Mouse (Mus musculus) thymus, postnatal 14 days (tissue): ENCODE results near the gene Cd200.
"Not testable (repeated sequence)": the region's sequence is repeated elsewhere in the genome, so short reads cannot be mapped to it uniquely, and the experiment has no call there.

Source experiments
- DNase-seq: peaks from one replicate; pipeline ENCODE4 v3.0.0; 2021

Cd200 gene

DNA sequence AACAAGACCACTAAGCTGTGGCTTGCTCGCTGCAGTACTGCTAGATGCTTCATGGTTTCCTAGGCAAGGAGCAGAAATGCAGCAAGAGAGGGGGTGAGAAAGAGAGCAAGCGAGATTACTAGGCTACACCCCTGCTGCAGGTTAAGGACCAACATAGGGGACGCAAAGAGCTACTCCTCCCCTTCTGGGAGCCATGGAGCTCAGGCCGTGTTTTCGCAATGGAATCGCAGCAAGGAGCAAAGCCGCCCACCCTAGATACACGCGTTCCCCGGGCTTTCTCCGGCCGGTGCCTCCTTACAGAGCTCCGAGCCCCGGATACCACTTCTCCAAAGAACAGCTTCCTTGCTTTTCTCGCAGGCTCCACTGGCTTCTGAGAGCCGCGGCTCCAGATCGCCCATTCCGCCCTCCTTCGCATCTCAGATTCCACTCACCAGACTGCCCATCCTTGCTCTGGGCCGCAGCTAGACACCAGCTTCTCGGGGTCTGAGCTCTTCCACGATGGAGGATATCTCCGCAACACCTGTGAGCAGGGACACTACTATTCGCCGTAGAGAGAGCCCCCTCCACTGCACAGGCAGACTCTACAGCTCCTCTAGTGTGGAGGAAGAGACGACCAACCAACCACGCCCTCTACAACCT is at the start of gene Cd200:
Gene Cd200, minus strand, starts transcription at position 629 of the 639 bp plus-strand sequence.
- DNase-seq = peak; percentile 74

DNA sequence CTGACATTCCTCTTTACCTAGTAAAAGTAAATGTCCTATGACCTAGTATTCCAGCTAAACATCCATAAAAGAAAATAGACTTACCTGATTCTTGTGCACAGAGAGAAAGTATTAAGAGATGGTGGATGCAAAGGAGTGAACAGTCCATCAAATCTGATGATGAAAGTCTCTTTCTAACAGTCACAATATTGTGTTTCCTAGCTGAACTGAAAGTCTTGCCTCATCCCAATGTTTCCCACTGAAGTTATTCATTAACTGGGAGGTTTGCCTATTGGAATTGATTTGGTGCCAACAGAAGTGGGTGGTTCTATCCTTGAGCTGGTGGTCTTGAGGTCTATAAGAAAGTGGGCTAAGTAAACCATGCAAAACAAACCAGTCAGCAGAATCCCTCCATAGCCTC is 45.9 kb upstream of the Cd200 start:
- no peak for DNase-seq

DNA sequence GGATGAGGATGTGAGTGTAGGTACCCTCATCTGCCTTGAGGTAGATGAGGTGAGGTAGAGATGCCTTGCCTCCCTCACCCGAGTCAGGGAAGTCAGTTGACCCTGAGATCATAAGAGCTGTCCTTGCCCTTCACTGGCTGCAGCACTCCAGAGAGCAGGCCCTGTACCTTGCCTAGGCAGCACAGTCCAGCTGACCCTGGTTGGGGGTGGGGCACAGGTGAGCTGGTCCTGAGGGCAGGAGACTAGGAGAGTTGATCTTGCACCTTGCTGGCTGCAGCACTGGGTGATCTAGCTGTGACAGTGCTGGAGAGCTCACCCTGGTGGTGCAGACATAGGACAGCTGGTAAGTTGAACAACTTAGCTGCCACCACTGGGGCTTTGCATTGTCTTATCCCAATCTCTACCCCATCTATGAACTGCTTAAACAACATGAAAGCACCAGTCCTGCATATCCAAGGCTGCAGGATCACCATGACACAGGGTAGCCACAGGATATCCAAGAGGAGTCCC is 28.4 kb upstream of the Cd200 start:
- no peak for DNase-seq

DNA sequence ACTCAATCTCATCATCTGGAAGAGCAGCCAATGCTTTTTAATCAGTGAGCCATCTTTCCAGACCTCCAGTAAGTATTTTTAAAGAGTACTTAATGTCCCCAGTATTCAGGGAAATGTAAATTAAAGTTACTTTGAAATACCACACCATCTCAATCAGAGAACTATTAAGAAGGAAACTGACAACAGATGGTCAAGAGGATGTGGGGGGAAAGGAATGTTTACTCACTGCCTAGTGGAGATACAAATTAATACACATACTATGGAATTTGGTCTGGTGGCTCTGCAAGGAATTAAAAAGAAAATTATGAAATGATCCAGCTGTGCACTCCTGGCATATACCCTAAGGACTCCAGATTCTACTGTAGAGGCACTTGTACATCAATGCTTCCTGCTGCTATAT is 26.7 kb upstream of the Cd200 start:
- DNase-seq = no peak

DNA sequence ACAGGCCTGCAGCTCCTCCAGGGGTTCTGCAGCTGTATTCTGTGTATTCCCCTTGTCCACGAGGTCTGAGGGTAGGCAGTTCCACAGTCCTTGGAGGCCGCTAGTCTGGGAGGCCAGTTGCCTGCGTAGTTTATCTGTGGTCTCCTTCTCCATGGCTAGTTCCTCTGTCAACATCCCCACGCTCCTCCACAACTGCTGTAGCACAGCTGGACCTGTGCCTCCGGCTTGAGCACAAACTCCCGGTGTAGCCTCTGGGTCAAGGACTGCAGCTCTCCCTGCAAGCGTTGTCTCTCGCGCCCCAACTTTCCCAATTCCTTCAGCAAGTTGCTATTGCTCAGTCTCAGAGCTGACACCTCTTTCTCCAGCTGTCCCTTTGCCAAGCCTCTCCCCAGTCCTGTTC is 18.8 kb upstream of the Cd200 start:
- DNase-seq = no peak

DNA sequence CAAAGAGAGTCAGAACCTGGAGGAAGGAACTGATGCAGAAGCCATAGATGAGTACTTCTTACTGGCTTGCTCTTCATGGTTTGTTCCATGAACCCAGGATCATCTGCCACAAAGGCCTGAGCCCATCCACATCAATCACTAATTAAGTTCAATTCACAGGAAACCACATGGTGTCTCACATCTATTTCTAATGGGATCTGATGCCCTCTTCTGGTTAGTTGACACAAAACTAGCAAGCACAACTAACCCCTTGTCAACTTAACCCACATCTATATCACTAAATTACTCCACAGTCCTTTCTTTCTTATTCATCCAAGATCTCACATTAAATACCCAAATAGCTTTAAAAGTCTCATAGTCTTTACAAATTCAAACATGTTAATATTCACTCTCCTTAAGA is 4.6 kb upstream of the Cd200 start:
- no peak for DNase-seq

DNA sequence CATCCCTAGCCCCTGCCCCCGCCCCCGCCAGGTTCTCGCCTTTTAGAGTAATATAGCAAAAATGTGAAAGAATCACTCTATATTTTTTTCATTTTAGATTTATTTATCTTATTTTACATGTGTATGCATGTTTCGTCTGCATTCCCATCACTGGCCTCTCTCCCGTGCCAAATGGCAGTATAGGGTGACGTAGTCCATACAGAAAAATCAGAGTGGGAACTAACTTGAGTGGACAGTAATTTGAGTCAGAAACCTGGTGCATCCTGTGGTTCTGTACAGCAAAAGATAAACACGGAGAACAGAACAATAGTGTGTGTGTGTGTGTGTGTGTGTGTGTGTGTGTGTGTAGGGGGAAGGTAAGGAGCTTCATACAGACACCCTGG is 202 bp upstream of the Cd200 start:
- DNase-seq = not testable (repeated sequence)

DNA sequence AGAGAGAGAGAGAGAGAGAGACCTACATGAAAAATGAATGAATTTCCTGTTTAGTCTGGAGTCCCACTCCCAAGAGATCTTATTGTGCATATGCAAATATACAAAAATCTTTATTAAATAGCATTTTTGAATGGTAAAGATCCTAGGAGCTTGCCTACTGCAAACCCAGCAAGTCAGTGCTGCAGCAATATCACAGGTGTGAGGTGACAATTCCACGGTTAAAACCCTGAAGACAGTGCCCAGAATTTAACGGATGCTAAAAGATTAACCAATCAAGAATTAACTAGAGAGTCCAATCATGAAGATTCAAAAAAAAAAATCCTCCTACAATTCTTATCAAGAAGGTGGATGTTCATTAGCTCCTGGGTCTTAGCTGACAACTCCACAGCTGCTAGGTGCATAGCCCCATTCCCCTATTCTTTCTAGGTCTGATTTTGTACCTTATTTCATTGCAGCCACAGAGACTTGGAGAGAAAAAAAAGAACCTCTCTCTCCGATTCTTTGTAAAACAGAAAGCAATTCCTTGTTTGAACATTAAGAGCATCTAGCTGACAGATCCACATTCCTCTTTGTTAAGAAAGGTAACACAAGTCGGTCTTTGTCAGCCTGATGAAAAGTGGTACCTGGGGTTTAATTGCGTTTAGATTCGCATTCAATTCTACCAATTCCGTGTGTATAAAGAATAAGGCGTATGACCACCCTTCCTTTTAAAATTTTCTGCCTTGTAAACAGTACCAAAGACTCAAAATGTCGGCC is 1.0 kb downstream of the Cd200 start:
- DNase-seq = no peak

DNA sequence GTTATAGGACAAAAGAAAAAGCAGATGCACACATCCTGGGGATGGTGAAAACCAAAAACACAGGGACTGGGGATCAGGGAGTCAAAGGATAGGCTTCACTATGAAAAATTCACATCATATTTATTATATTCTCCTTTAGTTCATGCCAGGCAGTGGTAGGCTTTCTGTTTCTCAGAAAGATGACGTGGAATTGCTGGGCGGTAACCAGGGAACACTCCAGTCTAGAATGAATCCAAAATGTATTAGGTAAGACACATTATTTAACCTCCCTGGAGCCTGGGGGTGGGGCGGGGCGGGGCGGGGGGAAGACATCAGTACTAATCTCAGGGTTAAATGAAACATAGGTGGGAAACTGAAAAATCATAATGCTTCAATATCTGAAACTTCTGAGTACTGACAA is 1.8 kb downstream of the Cd200 start:
- no peak for DNase-seq

DNA sequence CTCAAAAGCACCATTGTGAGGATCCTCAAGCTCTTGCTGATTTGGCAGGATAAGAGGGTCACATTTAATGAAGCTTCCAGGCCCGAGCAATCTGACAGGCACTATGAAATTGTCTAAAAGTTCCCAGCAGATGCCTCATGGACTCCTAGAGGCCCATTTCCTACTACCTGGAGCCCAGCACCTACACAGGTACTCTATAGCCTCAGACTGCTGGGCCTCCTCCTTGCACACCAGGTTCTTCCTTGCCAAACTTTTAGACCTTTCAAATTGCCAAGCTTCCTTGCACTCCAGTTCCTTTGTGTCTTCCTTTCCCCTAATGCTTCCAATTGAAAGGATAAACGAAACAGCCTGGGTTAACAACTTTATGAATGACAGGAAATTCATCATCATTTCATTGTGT is 5.9 kb downstream of the Cd200 start:
- no peak for DNase-seq

DNA sequence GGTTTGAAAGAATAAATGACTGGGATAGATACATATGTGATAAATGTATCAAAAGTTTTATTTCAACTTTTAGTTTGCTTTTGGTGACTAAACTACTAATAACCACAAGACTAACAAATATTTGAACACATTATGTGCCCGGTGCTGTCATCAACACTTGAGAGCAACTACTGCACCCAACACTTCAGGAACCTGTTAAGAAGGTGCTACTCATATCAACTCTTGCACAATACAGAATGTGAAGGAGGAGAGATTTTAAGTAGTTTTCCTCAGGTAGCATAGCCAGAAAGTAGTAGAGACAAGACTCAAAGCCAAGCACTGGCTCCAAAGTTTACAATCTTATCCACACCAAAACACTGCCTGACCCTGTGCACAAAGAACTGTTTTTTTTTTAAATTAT is 6.8 kb downstream of the Cd200 start:
- DNase-seq = no peak

DNA sequence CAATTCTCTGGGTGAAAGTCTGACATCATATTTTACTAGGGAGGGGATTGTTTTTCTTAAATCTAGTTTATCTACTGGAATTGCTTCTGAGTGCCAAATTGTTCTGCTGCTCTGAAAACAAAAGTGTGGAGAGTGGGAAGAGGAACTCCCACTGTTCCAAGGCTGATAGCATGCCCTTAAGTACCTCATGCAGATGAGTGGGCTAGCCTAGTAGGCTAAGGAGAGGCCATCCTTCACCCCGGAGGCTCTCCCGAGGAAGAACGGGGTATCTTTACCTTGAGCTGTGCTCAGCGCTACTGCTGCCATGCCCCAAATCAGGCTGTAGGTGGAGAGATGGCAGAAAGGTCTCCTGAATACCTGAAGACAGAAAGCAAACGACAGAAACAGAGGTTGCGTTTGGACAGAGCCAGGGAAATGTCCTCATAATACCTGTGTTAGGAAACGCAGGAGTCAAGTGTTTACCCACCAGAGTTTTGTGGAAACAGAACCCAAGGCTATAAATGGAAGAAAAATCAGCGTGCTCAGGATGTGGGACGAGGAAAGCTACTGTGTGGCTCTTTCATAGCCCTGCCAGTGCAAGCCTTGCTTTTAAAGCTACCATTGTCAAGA is 8.8 kb downstream of the Cd200 start:
- no peak for DNase-seq

DNA sequence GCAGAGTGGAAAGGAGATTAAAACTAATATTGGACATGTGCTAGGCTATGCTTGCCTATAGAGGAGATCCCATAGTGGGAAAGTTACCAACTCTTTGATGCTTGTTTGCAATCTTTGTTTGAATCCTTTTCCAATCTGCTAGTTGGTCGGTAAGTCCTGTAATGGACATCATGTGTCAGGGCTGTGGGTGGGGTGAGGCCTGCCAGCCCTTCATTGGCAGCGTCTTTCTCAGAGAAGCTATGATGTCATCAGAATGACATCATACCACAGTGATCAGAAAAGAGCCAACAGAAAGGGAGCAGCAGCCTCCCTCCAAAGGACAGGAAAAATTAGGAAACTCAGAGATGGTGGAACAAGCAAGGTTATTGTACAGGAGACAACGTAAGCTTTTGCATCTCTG is 9.4 kb downstream of the Cd200 start:
- no peak for DNase-seq

DNA sequence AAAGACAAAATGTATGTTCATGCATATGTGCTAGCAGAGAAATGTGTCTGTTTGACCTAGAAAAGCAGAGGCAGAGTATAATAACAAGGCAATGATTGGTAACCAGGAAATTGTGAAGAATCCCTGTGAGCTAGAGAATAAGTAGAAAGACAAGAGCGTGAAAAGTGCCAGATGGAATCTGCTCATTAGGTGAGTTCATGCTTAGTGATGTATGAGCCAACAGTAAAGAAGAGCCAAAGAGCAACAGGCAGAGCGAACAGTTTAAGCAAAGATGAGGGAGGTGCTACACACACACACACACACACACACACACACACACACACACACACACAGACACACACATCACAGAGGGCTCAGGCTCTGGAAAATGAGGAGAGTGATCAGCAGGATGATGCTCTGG is 11.4 kb downstream of the Cd200 start:
- DNase-seq = no peak

DNA sequence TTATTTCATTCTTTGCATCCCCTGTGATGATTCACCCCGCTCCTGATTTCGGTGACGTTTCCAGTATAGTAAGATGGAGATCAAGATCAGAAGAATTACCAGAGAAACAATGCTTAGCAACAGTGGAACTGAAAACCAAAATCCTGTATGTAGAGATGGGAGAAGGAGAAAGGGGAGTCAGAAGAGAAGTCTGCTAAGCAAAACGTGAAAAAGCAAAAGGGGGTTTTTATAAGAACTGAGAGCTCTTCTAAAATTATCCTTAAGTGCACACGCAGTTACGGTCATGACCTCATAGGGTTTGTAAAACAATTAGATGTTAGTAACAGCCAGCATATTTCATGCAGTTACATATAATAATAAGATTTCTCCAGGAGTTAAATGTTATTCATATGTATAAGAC is 16.6 kb downstream of the Cd200 start:
- no peak for DNase-seq

DNA sequence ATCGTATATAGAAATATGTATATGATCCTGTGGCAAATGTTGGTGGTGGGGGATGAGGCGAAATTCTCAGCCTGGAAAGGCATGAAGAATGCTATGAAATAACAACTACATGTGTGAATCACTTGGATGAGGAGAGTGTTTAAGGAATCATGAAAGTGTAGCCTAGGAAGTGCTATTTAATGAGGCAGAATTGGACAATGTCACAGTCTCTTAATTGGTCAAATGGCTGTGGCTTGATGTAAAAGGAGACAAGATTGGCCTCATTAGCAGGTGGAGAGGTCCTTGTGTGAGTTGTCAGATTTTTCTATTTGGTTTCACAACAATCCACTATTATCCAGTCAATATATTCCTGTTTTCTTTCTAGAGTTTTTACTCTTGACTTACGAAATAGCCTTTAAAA is 17.2 kb downstream of the Cd200 start:
- DNase-seq = no peak

DNA sequence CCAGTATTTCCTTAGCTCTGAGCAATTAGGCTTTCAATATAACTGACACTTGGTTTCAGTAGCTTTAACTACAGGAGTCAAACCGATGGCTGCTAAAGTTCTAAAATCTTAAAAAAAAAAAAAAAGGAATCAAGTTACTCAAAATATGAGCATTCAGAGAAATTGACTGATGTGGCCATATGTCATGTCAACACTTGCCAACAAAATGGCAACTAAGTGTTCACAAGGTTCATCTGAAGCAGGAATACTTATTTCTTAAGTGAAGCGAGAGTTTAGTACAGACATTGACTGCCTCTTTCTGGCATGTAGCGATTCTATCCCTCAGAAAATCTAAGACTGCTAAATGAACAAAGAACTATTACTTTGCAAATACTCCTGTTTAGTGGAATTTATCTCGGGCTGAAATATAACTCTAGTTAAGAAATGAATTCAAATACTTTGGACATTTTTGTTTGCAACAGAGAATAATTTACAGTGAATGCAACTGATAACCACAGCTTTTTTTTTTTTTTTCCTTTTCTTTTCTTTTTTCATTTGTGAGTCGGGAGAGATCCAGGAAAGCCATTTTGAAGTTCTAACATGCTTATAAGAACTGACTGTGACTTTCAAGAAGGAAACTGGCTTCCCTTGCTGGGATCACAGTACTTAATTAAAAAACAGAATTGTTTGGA is 18.4 kb downstream of the Cd200 start:
- DNase-seq = no peak

DNA sequence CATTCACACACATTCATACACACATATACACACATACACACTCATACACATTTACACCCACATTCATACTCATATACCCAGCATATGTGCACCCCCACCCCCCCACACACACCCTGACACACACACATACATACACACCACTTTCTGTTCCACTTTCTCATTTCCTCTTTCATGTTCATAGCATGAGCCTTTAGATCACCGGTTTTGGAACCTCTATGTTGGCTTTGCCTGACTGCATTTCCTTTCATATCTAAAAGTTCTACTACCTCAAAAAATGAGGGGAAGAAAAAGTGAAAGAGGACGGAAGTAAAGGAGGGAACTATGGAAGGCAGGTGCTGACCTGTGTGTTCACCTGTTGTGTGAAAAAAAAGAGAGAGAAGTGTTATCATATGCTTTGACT is 19.0 kb downstream of the Cd200 start:
- DNase-seq = peak; percentile 32

DNA sequence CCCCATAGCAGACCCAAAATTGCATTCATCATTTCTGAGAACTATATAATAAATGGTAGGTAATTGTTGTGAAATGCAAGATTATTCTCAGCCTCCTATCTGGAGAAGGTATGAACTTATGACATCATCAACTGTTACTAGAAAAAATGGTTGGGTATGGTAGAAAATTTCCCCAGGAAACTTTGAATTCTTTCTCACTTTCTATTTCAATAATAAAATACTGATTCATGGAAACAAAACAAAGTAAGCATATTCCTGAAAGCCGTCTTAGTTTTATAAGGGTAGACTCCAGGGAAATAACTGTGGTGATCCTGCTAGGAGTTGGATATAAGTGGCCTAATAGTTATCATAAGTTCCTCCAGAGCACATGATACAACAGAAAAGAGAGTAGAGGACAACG is 19.8 kb downstream of the Cd200 start:
- DNase-seq = no peak

DNA sequence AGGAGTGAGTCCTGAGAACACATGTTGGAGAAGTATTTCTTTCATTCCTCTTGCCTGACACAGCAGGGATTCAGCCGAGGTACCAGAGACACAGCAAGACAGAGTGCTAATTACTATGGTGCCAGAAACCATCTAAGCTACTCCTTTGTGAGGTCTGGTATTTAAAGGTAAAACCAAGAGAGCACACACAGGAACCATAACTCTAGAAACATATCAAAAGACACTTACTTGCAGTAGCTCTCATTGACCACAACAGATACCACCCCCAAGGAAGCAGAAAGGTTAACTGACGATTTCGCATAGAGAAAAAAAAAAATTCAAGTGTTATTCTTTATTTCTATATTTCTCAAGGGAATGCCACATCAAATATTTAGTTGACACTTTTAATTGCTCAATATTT is 27.0 kb downstream of the Cd200 start:
- DNase-seq = no peak

DNA sequence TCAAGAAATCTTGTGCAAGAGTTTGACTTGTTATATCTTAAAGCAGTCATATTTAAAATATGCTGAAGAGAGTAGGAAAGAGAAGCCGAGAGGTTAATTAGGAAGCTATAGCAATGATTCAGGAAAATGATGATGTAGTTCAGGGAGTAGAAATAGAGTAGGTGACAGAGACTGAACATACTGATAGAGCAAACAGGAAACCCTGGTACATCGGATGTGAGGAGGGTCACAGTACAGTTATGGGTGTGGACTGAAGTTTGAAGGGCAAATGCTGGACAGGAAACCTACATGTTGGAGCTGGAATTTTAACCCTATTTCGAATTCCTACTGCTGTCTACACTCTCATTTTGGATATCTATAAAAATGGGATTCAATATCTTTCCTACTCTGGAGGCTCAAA is 29.9 kb downstream of the Cd200 start:
- no peak for DNase-seq

DNA sequence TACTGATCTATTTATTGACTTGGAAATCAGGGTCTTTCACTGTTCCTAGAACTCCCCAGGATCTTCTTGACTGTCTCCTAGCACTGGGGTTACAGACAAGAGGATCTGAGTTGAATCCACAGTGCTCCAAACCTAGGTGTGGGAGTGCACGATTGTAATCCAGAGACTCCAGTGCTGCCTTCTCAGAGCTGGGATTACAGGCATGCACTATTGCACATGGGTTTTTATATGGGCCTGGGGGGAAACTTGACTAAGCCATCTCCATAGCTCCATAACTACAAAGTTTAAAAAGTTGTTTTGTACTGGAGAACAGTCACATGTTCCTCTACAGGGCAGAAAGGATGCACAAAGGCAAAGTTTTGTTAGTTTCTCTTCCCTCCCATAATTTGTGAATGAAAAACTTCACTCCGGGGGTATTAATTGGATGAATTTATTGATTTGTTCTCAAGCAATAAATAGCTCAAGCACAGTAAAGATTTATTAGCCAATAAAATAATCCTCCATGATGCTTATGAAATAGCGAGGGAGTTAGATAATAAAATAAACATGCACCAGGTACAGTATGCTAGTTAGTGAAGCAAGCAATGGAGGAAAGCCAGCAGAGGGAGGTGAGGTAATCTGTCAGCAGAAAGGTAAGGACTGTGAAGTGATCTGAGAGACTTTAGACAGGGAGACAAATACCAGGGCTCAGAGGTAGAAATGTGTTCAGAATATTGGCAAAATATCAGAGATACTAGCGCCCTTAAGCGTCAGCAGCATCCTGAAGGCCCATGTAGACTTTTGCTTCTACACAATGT is 30.5 kb downstream of the Cd200 start:
- DNase-seq = no peak

DNA sequence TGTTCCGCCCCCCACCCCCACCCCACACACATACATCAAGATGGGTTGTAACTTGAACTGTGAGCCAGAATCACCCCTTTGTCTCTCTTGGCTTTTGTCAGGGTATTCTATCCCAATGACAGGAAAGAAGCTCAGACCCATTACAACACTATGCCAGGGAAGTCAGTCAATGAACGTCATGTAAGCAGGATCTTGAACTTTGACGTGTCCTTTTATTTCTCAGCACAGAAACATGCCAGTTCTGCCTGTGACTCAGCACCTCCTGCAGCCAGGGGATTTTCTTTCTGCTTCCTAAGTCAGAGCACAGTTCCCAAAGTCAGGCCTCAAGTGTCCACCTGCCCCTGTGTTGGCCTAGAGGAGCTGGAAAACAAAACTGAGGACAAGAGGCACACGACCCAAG is 31.5 kb downstream of the Cd200 start:
- no peak for DNase-seq
